Mouse (Mus musculus) bone marrow macrophage, adult 2 months (primary cell): Measurements from ENCODE around the gene Upk3a.

Experiments
- CTCF ChIP-seq: IDR thresholded peaks from 2 replicates; pipeline ENCODE4 v1.5.1; 2012; ENCODE audit warnings: low read depth, mild to moderate bottlenecking, low read length, moderate library complexity
- POLR2A ChIP-seq: IDR thresholded peaks from 2 replicates; pipeline ENCODE4 v1.6.1; 2012; ENCODE audit warnings: mild to moderate bottlenecking, low read depth, low read length, borderline replicate concordance

DNA sequence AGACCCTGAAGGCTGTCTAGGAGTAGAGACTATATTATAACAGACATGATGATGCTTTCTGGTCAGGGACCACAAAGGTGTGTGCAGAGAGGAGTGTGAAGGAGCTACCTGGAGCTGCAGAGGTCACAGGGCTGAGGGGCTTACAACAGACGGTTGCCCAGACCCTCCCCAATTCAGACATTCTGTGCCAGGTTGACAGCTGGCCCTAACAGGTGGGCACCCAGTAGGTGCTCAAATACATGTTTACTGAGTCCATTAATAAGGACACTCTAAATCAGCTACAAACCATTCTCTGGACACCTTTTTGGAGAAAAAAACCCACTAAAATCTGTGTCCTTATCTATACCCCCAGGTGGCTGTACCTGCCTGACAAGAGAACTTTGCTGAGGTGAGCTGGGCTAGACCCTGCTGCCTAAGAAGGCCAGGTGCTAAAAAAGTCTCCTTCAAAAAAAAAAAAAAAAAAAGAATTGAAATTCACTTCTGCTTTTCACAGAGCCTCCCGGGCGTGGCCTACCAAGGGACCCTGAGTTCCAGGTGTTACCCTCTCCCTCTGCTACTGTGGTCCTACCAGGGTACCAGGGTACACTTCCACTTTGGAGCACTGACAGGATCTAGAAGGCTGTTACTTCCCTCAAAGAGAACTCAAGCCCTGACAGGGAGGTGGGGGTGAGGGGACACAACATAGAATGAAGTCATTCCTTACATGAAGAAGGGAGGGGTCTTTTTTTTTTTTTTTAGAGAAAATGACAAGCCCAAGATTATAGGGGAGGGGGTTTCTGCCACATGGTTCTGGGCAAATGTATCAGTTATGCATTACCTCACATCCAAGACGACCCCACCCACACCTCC, 30.5 kb upstream of the Upk3a start:
- TF ChIP-seq POLR2A (no peak), CTCF (no peak)
